Mouse (Mus musculus): Measurements from ENCODE around the gene Elovl6. TPM values are rescaled to one million over a fixed set of nuclear protein-coding genes. Genes with fewer than 3 reads are reported as not detected.

The Elovl6 gene
- polyA plus RNA-seq, 1 experiment from 2014 or later, result 21.8 TPM

- H3K36me3 ChIP-seq (ENCODE audit: insufficient read depth), result no peaks in the 10 kb centered on the region
- H3K4me1 ChIP-seq (ENCODE audit: insufficient read depth), result no peaks in the 10 kb centered on the region
- H3K27ac ChIP-seq (ENCODE audit: low read depth), result no peak overlapping the region
- H3K27me3 ChIP-seq (ENCODE audit: insufficient read depth, low read length), result no peaks in the 10 kb centered on the region
- TF ChIP-seq CTCF (IDR thresholded peaks at IDR 0.05; ENCODE audit: low read depth), result no peak
- no peak overlapping the region for H3K4me3 ChIP-seq (ENCODE audit: low read depth, low read length)
- DNase-seq (no peak), ATAC-seq (ENCODE audit: insufficient read depth) (no peak)
- WGBS, result 68% methylated on average over 4 of the region's 4 CpGs
- no peaks in the 10 kb centered on the region for H3K9me3 ChIP-seq (ENCODE audit: low read depth, low read length)
- H3K4me2 ChIP-seq, result no peak overlapping the region
- H3K9ac ChIP-seq, result no peak overlapping the region
These were observed 50.3 kb downstream of the Elovl6 start for GRCm38 (mm10) chr3:129582449-129582848.

GRCm38 (mm10) chr3:129583290-129583689 is 51.1 kb downstream of the Elovl6 start:
- no peak for ATAC-seq (ENCODE audit: insufficient read depth)
- H3K4me1 ChIP-seq (ENCODE audit: insufficient read depth), result no peaks in the 10 kb centered on the region
- H3K4me3 ChIP-seq (ENCODE audit: low read depth, low read length), result no peak overlapping the region
- no peaks in the 10 kb centered on the region for H3K36me3 ChIP-seq (ENCODE audit: insufficient read depth)
- no peak overlapping the region for H3K9ac ChIP-seq
- H3K27me3 ChIP-seq (ENCODE audit: insufficient read depth, low read length), result no peaks in the 10 kb centered on the region
- WGBS, result 83% methylated on average over 5 of the region's 5 CpGs
- H3K4me2 ChIP-seq, result no peak overlapping the region
- H3K27ac ChIP-seq (ENCODE audit: low read depth), result no peak overlapping the region
- H3K9me3 ChIP-seq (ENCODE audit: low read depth, low read length), result no peaks in the 10 kb centered on the region
- TF ChIP-seq CTCF (IDR thresholded peaks at IDR 0.05; ENCODE audit: low read depth), result no peak
- no peak for DNase-seq

GRCm38 (mm10) chr3:129587916-129588315 is 55.8 kb downstream of the Elovl6 start:
- no peak for TF ChIP-seq CTCF (IDR thresholded peaks at IDR 0.05; ENCODE audit: low read depth)
- WGBS, result 82% methylated on average over 8 of the region's 8 CpGs
- Histone ChIP-seq H3K27ac (ENCODE audit: low read depth) (no peak overlapping the region), H3K4me1 (ENCODE audit: insufficient read depth) (no peaks in the 10 kb centered on the region; the same call in 1 of the 2 replicates), H3K4me2 (no peak overlapping the region), H3K9me3 (ENCODE audit: low read depth, low read length) (no peaks in the 10 kb centered on the region), H3K27me3 (ENCODE audit: insufficient read depth, low read length) (no peaks in the 10 kb centered on the region), H3K36me3 (ENCODE audit: insufficient read depth) (no peaks in the 10 kb centered on the region), H3K4me3 (ENCODE audit: low read depth, low read length) (no peak overlapping the region), H3K9ac (no peak overlapping the region)
- DNase-seq, result no peak
- ATAC-seq (ENCODE audit: insufficient read depth), result no peak

- no peaks in the 10 kb centered on the region for H3K9me3 ChIP-seq (ENCODE audit: low read depth, low read length)
- no peak overlapping the region for H3K4me3 ChIP-seq (ENCODE audit: low read depth, low read length)
- no peak overlapping the region for H3K4me2 ChIP-seq
- DNase-seq (no peak), ATAC-seq (ENCODE audit: insufficient read depth) (no peak)
- 64% methylated on average over 3 of the region's 3 CpGs for WGBS
- H3K9ac ChIP-seq, result no peak overlapping the region
- H3K27me3 ChIP-seq (ENCODE audit: insufficient read depth, low read length), result no peaks in the 10 kb centered on the region
- no peaks in the 10 kb centered on the region for H3K36me3 ChIP-seq (ENCODE audit: insufficient read depth)
- no peaks in the 10 kb centered on the region; the same call in 1 of the 2 replicates for H3K4me1 ChIP-seq (ENCODE audit: insufficient read depth)
- TF ChIP-seq CTCF (IDR thresholded peaks at IDR 0.05; ENCODE audit: low read depth), result no peak
- H3K27ac ChIP-seq (ENCODE audit: low read depth), result no peak overlapping the region
These were observed 56.6 kb downstream of the Elovl6 start for GRCm38 (mm10) chr3:129588753-129589152.

- no peak for TF ChIP-seq CTCF (IDR thresholded peaks at IDR 0.05; ENCODE audit: low read depth)
- Histone ChIP-seq H3K9ac (no peak overlapping the region), H3K36me3 (ENCODE audit: insufficient read depth) (no peaks in the 10 kb centered on the region), H3K27ac (ENCODE audit: low read depth) (no peak overlapping the region), H3K4me3 (ENCODE audit: low read depth, low read length) (no peak overlapping the region), H3K4me2 (no peak overlapping the region), H3K27me3 (ENCODE audit: insufficient read depth, low read length) (no peaks in the 10 kb centered on the region), H3K4me1 (ENCODE audit: insufficient read depth) (no peaks in the 10 kb centered on the region; the same call in 1 of the 2 replicates), H3K9me3 (ENCODE audit: low read depth, low read length) (no peaks in the 10 kb centered on the region)
- no peak for ATAC-seq (ENCODE audit: insufficient read depth)
- DNase-seq, result no peak
- WGBS, result 70% methylated on average over 10 of the region's 10 CpGs
These were observed 57.5 kb downstream of the Elovl6 start for GRCm38 (mm10) chr3:129589705-129590104.

- DNase-seq (peak; percentile 33), ATAC-seq (ENCODE audit: insufficient read depth) (peak; percentile 42; the same call in 1 of the 2 replicates)
- WGBS, result 67% methylated on average over 17 of the region's 17 CpGs
- H3K9me3 ChIP-seq (ENCODE audit: low read depth, low read length), result no peaks in the 10 kb centered on the region
- no peak for TF ChIP-seq CTCF (IDR thresholded peaks at IDR 0.05; ENCODE audit: low read depth)
- H3K4me1 ChIP-seq (ENCODE audit: insufficient read depth), result no peaks in the 10 kb centered on the region; the same call in 1 of the 2 replicates
- H3K27me3 ChIP-seq (ENCODE audit: insufficient read depth, low read length), result no peaks in the 10 kb centered on the region
- H3K36me3 ChIP-seq (ENCODE audit: insufficient read depth), result no peaks in the 10 kb centered on the region
- peak overlapping the region; percentile 31 for H3K4me2 ChIP-seq
- H3K4me3 ChIP-seq (ENCODE audit: low read depth, low read length), result no peak overlapping the region
- H3K9ac ChIP-seq, result no peak overlapping the region
- no peak overlapping the region; the same call in 1 of the 2 replicates for H3K27ac ChIP-seq (ENCODE audit: low read depth)
These were observed 58.5 kb downstream of the Elovl6 start for GRCm38 (mm10) chr3:129590548-129591226.

- Histone ChIP-seq H3K9me3 (ENCODE audit: low read depth, low read length) (no peaks in the 10 kb centered on the region), H3K27me3 (ENCODE audit: insufficient read depth, low read length) (no peaks in the 10 kb centered on the region), H3K27ac (ENCODE audit: low read depth) (no peak overlapping the region), H3K36me3 (ENCODE audit: insufficient read depth) (no peaks in the 10 kb centered on the region), H3K9ac (no peak overlapping the region), H3K4me3 (ENCODE audit: low read depth, low read length) (no peak overlapping the region), H3K4me2 (no peak overlapping the region), H3K4me1 (ENCODE audit: insufficient read depth) (no peaks in the 10 kb centered on the region; the same call in 1 of the 2 replicates)
- no peak for TF ChIP-seq CTCF (IDR thresholded peaks at IDR 0.05; ENCODE audit: low read depth)
- WGBS, result 66% methylated on average over 9 of the region's 9 CpGs
- ATAC-seq (ENCODE audit: insufficient read depth), result no peak
- DNase-seq, result no peak
These were observed 59.1 kb downstream of the Elovl6 start for GRCm38 (mm10) chr3:129591251-129591650.

All from lung, embryonic 14.5 days (tissue).